In the genomic region with DNA sequence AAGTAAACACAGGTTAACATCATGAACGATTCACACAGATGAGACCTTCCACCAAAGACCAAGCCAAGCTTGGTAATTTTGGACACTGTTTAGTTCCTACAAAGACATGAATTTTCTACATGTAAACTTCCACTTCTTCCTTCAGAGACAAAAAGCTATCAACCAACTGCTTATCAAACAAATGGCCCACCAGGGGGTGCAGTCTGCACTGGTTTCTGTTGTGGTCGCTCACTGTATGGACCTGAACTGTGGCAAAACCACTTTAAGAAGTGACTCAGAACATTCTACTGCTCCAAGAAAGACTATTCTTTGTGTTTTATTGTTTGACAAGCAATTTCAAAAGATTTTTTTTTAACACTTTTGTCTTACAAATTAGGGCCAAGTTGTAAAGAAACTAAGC, we compare ENCODE assay signal across 8 mouse cellular contexts.
A peak's percentile ranks its signal among the peaks of the same experiment; 100 is the strongest.
DNase-seq lines count a peak whose midpoint lies in the region; ATAC-seq and TF ChIP-seq lines count a peak whose summit lies in the region.

No protein-coding gene starts in this region.

- no peak for TF ChIP-seq POLR2A in kidney, adult 2 months (IDR thresholded peaks at IDR 0.05; ENCODE audit: low read depth, low read length)

- H3K4me3 ChIP-seq in kidney, adult 2 months (ENCODE audit: insufficient read depth, low read depth, low read length), result no peak overlapping the region
- no peak overlapping the region for H3K4me3 ChIP-seq in kidney, embryonic 15.5 days (replicated peaks)

- ATAC-seq in kidney, embryonic 15.5 days (replicated peaks; ENCODE audit: low FRiP score), result no peak

- no peaks in the 10 kb centered on the region for H3K4me1 ChIP-seq in kidney, adult 2 months (ENCODE audit: control insufficient read depth, insufficient read depth, low read length)
- H3K4me1 ChIP-seq in kidney, embryonic 15.5 days, result peaks cover 35% of the 10 kb centered on the region

- WGBS in kidney, adult 2 months, result 39% methylated on average over 2 of the region's 2 CpGs
- 48% methylated on average over 2 of the region's 2 CpGs for WGBS in kidney, embryonic 15.5 days

- no peaks in the 10 kb centered on the region for H3K27me3 ChIP-seq in kidney, adult 2 months (replicated peaks; ENCODE audit: control insufficient read depth, insufficient read depth, low read length)
- no peaks in the 10 kb centered on the region for H3K27me3 ChIP-seq in kidney, embryonic 15.5 days

- no peaks in the 10 kb centered on the region for H3K9me3 ChIP-seq in kidney, embryonic 15.5 days (replicated peaks)

- no peak overlapping the region for H3K27ac ChIP-seq in kidney, adult 2 months (ENCODE audit: insufficient read depth, low read depth, low read length)
- no peak overlapping the region for H3K27ac ChIP-seq in kidney, embryonic 15.5 days

- H3K9ac ChIP-seq in kidney, embryonic 15.5 days, result no peak overlapping the region

- no peaks in the 10 kb centered on the region for H3K36me3 ChIP-seq in kidney, adult 2 months (ENCODE audit: control insufficient read depth, insufficient read depth, low read length)
- no peaks in the 10 kb centered on the region for H3K36me3 ChIP-seq in kidney, embryonic 15.5 days

- TF ChIP-seq CTCF in kidney, adult 2 months (conservative IDR thresholded peaks at IDR 0.05; ENCODE audit: insufficient read depth, insufficient read length, low read depth, low read length), result peak; percentile 54

- intact Hi-C loops in heart, postnatal 25 days (cut with DNase I), result loop anchor here (2.0 to 5.0 kb wide), 4 partner anchors 169 to 394 kb away; no protein-coding TSS in a partner anchor
- intact Hi-C loops in left cerebral cortex, postnatal 25 days (cut with DNase I), result loop anchor here (2.0 to 10.0 kb wide), 3 partner anchors 208 to 378 kb away; no protein-coding TSS in a partner anchor

- no peak overlapping the region for H3K4me2 ChIP-seq in kidney, embryonic 15.5 days

- DNase-seq in kidney, adult 2 months, result peak; percentile 58
- peak; percentile 51 to 85 for DNase-seq in adrenal gland, adult (ENCODE audit: inconsistent age in 2 of 2, low spot score in 1 of 2)
- peak; percentile 51 for DNase-seq in embryo, embryonic 11.5 days (ENCODE audit: low read depth, low spot score)
- DNase-seq in heart, postnatal 25 days (ENCODE audit: low spot score), result peak; percentile 25
- DNase-seq in left cerebral cortex, postnatal 25 days (ENCODE audit: low spot score in 2 of 2), result peak; percentile 57 to 70
- peak; percentile 64 for DNase-seq in ovary, postnatal 36 days (ENCODE audit: low spot score)
- DNase-seq in urinary bladder, postnatal 4 days (ENCODE audit: low spot score in 2 of 2), result peak; percentile 33 to 71
